Mouse (Mus musculus): ENCODE data around the gene Kcnh5. TPM values are rescaled to one million over a fixed set of nuclear protein-coding genes. Genes with fewer than 3 reads are reported as not detected.

The Kcnh5 gene
- total and polyA plus RNA-seq, 3 experiments, result not detected

DNA sequence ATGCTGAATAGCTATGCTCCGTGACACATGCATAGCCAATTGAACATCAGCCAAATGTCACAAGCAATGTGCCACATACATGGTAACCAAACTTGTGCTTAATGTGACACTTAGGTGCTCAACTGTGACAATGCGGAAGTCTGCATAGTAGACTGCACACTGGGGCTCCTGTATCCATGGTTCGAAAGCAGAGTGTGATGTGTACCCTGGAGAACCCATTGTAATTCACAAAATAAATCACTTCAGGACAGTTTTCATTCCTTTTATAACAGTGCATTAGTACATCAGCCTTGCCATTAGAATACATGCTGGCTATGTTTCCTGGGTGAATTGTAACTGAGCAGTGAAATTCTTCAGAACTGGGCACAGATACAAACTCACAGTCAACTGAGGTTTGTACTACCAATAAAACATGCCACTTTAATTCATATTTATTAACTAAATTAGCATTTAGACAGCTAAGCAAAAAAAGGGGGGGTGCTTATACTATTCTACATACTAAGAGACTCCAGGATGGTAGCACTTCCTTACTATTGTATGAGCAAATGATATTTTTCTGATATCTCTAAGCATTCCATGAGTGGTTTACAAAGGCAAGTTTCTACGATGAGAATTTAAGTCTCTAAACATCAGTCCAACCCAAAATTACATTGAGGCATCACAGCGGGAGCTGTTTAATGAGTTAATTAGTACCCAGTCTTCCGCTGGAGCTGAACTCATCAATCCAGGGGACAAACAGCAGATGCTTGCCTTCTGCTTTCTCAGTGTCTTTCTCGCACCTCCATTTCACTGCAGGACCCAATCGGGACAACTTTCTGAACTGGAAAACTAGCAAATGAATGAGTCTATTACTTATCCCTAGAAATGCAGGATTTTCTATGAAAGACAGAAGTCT is 144.9 kb downstream of the Kcnh5 start:
- Histone ChIP-seq H3K27me3 (ENCODE audit: control insufficient read depth, insufficient read depth, low read length) (no peaks in the 10 kb centered on the region), H3K79me2 (replicated peaks; ENCODE audit: control insufficient read depth, insufficient read depth, low read length) (no peaks in the 10 kb centered on the region), H3K9ac (ENCODE audit: low read depth, low read length) (no peak overlapping the region), H3K27ac (no peak overlapping the region), H3K4me1 (ENCODE audit: control insufficient read depth, insufficient read depth, low read length) (no peaks in the 10 kb centered on the region), H3K36me3 (ENCODE audit: control insufficient read depth, insufficient read depth, low read length) (no peaks in the 10 kb centered on the region), H3K4me3 (no peak overlapping the region)
- intact Hi-C loops (cut with DNase I), result no loop called here
- no peak for DNase-seq
- TF ChIP-seq CTCF (IDR thresholded peaks at IDR 0.05) (no peak), POLR2A (IDR thresholded peaks at IDR 0.05; ENCODE audit: insufficient read depth, low read depth, low read length) (no peak), EP300 (IDR thresholded peaks at IDR 0.05; ENCODE audit: insufficient read depth, low read depth, low read length) (no peak)
- WGBS, result 93% methylated on average over 8 of the region's 8 CpGs

DNA sequence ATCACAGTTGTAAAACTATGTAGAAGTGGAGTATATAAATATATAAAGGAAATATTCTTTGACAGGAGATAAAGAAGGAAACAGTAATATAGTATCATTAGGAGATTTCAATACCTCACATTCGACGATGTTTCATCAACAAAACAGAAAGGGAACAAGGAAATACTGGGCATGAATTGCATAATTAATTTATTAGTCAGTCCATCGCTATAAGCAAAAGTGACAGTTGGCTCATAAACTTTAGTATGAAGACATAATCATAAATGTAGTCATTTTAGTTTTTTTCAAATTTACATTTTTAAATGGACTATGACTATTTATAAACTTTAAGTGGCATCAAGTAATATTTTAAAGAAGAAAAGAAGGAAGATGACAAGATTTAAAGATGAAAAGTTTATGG is 205.9 kb downstream of the Kcnh5 start:
- H3K4me3 ChIP-seq, result no peak overlapping the region
- intact Hi-C loops (cut with DNase I), result no loop called here
- TF ChIP-seq POLR2A (IDR thresholded peaks at IDR 0.05; ENCODE audit: insufficient read depth, low read depth, low read length) (no peak), EP300 (IDR thresholded peaks at IDR 0.05; ENCODE audit: insufficient read depth, low read depth, low read length) (no peak), CTCF (IDR thresholded peaks at IDR 0.05) (no peak)
- H3K79me2 ChIP-seq (replicated peaks; ENCODE audit: control insufficient read depth, insufficient read depth, low read length), result no peaks in the 10 kb centered on the region
- WGBS, result 80% methylated on average over 3 of the region's 3 CpGs
- H3K27ac ChIP-seq, result no peak overlapping the region
- no peaks in the 10 kb centered on the region for H3K4me1 ChIP-seq (ENCODE audit: control insufficient read depth, insufficient read depth, low read length)
- H3K36me3 ChIP-seq (ENCODE audit: control insufficient read depth, insufficient read depth, low read length), result no peaks in the 10 kb centered on the region
- no peak overlapping the region for H3K9ac ChIP-seq (ENCODE audit: low read depth, low read length)
- no peak for DNase-seq
- no peaks in the 10 kb centered on the region for H3K27me3 ChIP-seq (ENCODE audit: control insufficient read depth, insufficient read depth, low read length)

DNA sequence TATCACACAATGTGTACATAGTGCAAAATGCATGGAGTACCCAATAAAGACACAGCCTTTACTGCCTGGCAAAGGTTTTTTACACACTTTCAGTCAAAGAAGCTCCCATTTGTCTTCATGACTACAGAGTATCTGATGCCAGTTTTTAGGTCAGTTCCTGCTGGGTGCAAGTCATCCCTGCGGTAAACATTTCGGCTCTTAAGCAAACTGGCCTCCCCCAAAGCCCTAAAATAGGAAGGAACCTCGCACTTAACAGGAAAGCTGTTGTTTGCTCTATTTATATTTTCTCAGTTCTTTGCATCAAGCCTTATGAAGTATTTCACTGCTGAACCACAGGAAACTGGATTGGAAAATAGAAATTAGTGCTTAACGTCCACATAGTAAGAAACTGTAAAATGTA is 207.7 kb downstream of the Kcnh5 start:
- Histone ChIP-seq H3K27ac (no peak overlapping the region), H3K4me3 (no peak overlapping the region), H3K27me3 (ENCODE audit: control insufficient read depth, insufficient read depth, low read length) (no peaks in the 10 kb centered on the region), H3K36me3 (ENCODE audit: control insufficient read depth, insufficient read depth, low read length) (no peaks in the 10 kb centered on the region), H3K9ac (ENCODE audit: low read depth, low read length) (no peak overlapping the region), H3K4me1 (ENCODE audit: control insufficient read depth, insufficient read depth, low read length) (no peaks in the 10 kb centered on the region), H3K79me2 (replicated peaks; ENCODE audit: control insufficient read depth, insufficient read depth, low read length) (no peaks in the 10 kb centered on the region)
- DNase-seq, result no peak
- WGBS, result 60% methylated on average over 4 of the region's 4 CpGs
- TF ChIP-seq CTCF (IDR thresholded peaks at IDR 0.05) (no peak), EP300 (IDR thresholded peaks at IDR 0.05; ENCODE audit: insufficient read depth, low read depth, low read length) (no peak), POLR2A (IDR thresholded peaks at IDR 0.05; ENCODE audit: insufficient read depth, low read depth, low read length) (no peak)
- intact Hi-C loops (cut with DNase I), result no loop called here

- Histone ChIP-seq H3K4me1 (ENCODE audit: control insufficient read depth, insufficient read depth, low read length) (no peaks in the 10 kb centered on the region), H3K27ac (no peak overlapping the region), H3K4me3 (no peak overlapping the region), H3K36me3 (ENCODE audit: control insufficient read depth, insufficient read depth, low read length) (no peaks in the 10 kb centered on the region), H3K27me3 (ENCODE audit: control insufficient read depth, insufficient read depth, low read length) (no peaks in the 10 kb centered on the region), H3K9ac (ENCODE audit: low read depth, low read length) (no peak overlapping the region), H3K79me2 (replicated peaks; ENCODE audit: control insufficient read depth, insufficient read depth, low read length) (no peaks in the 10 kb centered on the region)
- intact Hi-C loops (cut with DNase I), result no loop called here
- no peak for TF ChIP-seq CTCF (IDR thresholded peaks at IDR 0.05)
- no peak for TF ChIP-seq EP300 (IDR thresholded peaks at IDR 0.05; ENCODE audit: insufficient read depth, low read depth, low read length)
- no peak for TF ChIP-seq POLR2A (IDR thresholded peaks at IDR 0.05; ENCODE audit: insufficient read depth, low read depth, low read length)
- no peak for DNase-seq
- WGBS, result 84% methylated on average over 2 of the region's 2 CpGs
These were observed 210.9 kb downstream of the Kcnh5 start for GRCm38 (mm10) chr12:74966266-74966665.

DNA sequence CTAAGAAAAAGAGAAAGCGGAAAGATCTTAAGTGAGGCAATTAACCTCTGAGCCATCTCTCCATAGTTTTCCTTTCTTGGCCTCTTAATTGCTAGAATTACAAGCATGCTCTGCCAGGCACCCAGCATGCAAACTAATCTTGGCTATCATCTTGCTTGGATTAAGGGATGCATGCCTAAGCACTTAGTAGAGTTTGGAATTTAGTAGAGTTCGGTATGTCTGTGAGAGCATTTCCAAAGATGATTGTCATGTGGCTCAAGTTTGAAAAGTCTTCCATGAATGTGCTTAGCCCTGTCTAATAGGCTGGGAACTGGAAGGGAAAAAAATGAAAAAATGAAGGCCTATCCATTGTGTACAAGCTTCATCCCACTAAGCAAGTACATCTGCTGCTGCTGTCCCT is 224.5 kb downstream of the Kcnh5 start:
- WGBS, result 81% methylated on average over 2 of the region's 2 CpGs
- no peak overlapping the region for H3K4me3 ChIP-seq
- DNase-seq, result no peak
- H3K79me2 ChIP-seq (replicated peaks; ENCODE audit: control insufficient read depth, insufficient read depth, low read length), result no peaks in the 10 kb centered on the region
- H3K27me3 ChIP-seq (ENCODE audit: control insufficient read depth, insufficient read depth, low read length), result no peaks in the 10 kb centered on the region
- TF ChIP-seq POLR2A (IDR thresholded peaks at IDR 0.05; ENCODE audit: insufficient read depth, low read depth, low read length) (no peak), CTCF (IDR thresholded peaks at IDR 0.05) (no peak), EP300 (IDR thresholded peaks at IDR 0.05; ENCODE audit: insufficient read depth, low read depth, low read length) (no peak)
- intact Hi-C loops (cut with DNase I), result no loop called here
- no peaks in the 10 kb centered on the region for H3K4me1 ChIP-seq (ENCODE audit: control insufficient read depth, insufficient read depth, low read length)
- no peaks in the 10 kb centered on the region for H3K36me3 ChIP-seq (ENCODE audit: control insufficient read depth, insufficient read depth, low read length)
- H3K27ac ChIP-seq, result no peak overlapping the region
- H3K9ac ChIP-seq (ENCODE audit: low read depth, low read length), result no peak overlapping the region
